Mouse (Mus musculus) limb, embryonic 14.5 days (tissue): ENCODE data around the gene Nfkbib. TPM values are rescaled to one million over a fixed set of nuclear protein-coding genes. Genes with fewer than 3 reads are reported as not detected.

Experiments
- ATAC-seq: fragments of 200-750 bp; cut with Nextera tagmentation; 2 replicates; pipeline ENCODE4 v1.8.0; 2017; ENCODE audit warnings: low read depth, moderate number of reproducible peaks, moderate TSS enrichment; ENCODE audit not compliant: low FRiP score
- DNase-seq: peaks from one replicate; pipeline ENCODE4 v3.0.0-alpha.2; 2015; ENCODE audit warnings: low spot score
- H3K27ac ChIP-seq: fragments of 300-500 bp; sonication (generic); replicated peaks from 2 replicates; pipeline ENCODE4 v1.5.1; 2014; ENCODE audit warnings: low read depth, mild to moderate bottlenecking, low read length, moderate library complexity, mixed read lengths
- H3K27me3 ChIP-seq: fragments of 300-500 bp; sonication (generic); 2 replicates; pipeline ENCODE4 v1.6.1; 2014; ENCODE audit warnings: low read length, mixed read lengths; ENCODE audit not compliant: control insufficient read depth, insufficient read depth
- H3K36me3 ChIP-seq: fragments of 300-500 bp; sonication (generic); 2 replicates; pipeline ENCODE4 v1.6.1; 2014; ENCODE audit warnings: mild to moderate bottlenecking, low read length, moderate library complexity, mixed read lengths; ENCODE audit not compliant: control insufficient read depth, insufficient read depth
- H3K4me1 ChIP-seq: fragments of 300-500 bp; sonication (generic); 2 replicates; pipeline ENCODE4 v1.6.1; 2014; ENCODE audit warnings: antibody characterized with exemption, low read length, mixed read lengths; ENCODE audit not compliant: control insufficient read depth, insufficient read depth
- H3K4me2 ChIP-seq: fragments of 300-500 bp; sonication (generic); replicated peaks from 2 replicates; pipeline ENCODE4 v1.6.1; 2014; ENCODE audit warnings: low read depth, mild to moderate bottlenecking, low read length, moderate library complexity; ENCODE audit not compliant: severe bottlenecking
- H3K4me3 ChIP-seq: fragments of 300-500 bp; sonication (generic); replicated peaks from 2 replicates; pipeline ENCODE4 v1.5.1; 2014; ENCODE audit warnings: low read length
- H3K9ac ChIP-seq: fragments of 300-500 bp; sonication (generic); 2 replicates; pipeline ENCODE4 v1.6.1; 2014; ENCODE audit warnings: mild to moderate bottlenecking, low read depth, low read length, moderate library complexity; ENCODE audit not compliant: severe bottlenecking
- H3K9me3 ChIP-seq: fragments of 300-500 bp; sonication (generic); 2 replicates; pipeline ENCODE4 v1.6.1; 2016; ENCODE audit warnings: low read length; ENCODE audit not compliant: control insufficient read depth
- POLR2A ChIP-seq: fragments of 200-500 bp; IDR thresholded peaks from 2 replicates; pipeline ENCODE4 v1.8.0; 2012; ENCODE audit warnings: inconsistent platforms, mild to moderate bottlenecking, moderate library complexity, borderline replicate concordance; ENCODE audit not compliant: insufficient read depth, insufficient read length; ENCODE audit errors: extremely low read depth
- WGBS: fragments of 180-500 bp; shearing (Covaris S2); extraction: QIAGEN DNeasy Blood & Tissue Kit; methylation state at CpG from one replicate; pipeline ENCODE4 v1.1.7; 2014; 5-methylcytosine and 5-hydroxymethylcytosine counted together
- polyA plus RNA-seq, 2 experiments: library from polyadenylated mRNA; depleted of rRNA in 1 of 2; stranded (reverse) in 1 of 2; unstranded in 1 of 2; fragments of >200 nt; fragmentation: Nextera tagmentation in 1 of 2; extraction: Ambion mirVana in 1 of 2; gene quantifications; 2 replicates each; pipeline versions ENCODE4 v1.2.1 to v1.2.3; 2012 to 2014

The Nfkbib gene
- polyA plus RNA-seq, 2 experiments: 27.4 to 41.9 TPM

DNA sequence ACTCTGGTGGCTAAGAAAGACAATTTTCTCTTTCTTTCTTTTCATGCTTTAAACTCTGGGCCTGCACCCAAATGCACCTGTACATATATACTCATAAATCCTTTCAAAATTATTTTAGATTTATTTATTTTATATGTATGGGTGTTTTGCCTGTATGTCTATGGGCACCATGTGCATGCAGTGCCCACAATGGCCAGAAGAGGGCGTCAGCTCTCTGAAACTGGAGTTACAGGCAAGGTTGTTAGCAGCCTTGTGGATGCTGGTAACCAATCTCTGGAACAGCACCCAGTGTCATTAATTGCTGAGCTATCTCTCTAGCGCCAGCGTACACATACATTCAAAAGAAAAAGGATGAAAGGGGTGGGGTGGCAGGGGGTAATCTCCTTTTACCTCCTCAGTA, 56.4 kb downstream of the Nfkbib start:
- DNase-seq: no peak
- no peaks in the 10 kb centered on the region for H3K4me1 ChIP-seq
- no peak overlapping the region for H3K4me3 ChIP-seq
- no peaks in the 10 kb centered on the region for H3K36me3 ChIP-seq
- H3K27ac ChIP-seq: no peak overlapping the region
- H3K9me3 ChIP-seq: no peaks in the 10 kb centered on the region
- H3K4me2 ChIP-seq: no peak overlapping the region
- no peak overlapping the region for H3K9ac ChIP-seq
- H3K27me3 ChIP-seq: no peaks in the 10 kb centered on the region
- WGBS: 69% methylated on average over 3 of the region's 3 CpGs
- ATAC-seq: no peak
- TF ChIP-seq POLR2A: no peak

- H3K9me3 ChIP-seq: no peaks in the 10 kb centered on the region
- no peak for TF ChIP-seq POLR2A
- H3K27ac ChIP-seq: no peak overlapping the region
- no peaks in the 10 kb centered on the region for H3K27me3 ChIP-seq
- H3K4me1 ChIP-seq: no peaks in the 10 kb centered on the region
- no peak overlapping the region for H3K4me2 ChIP-seq
- H3K4me3 ChIP-seq: no peak overlapping the region
- H3K9ac ChIP-seq: no peak overlapping the region
- no peak for ATAC-seq
- no peak for DNase-seq
- no peaks in the 10 kb centered on the region for H3K36me3 ChIP-seq
These were observed 57.9 kb downstream of the Nfkbib start for GRCm38 (mm10) chr7:28709454-28709853.

Other genes starting within 250 kb of the Nfkbib start
- not detected in 2 replicates for gene Ifnl3, start 244.7 kb downstream of the Nfkbib start, polyA plus RNA-seq (2012; rRNA removed)
- gene Ifnl3, start 244.7 kb downstream of the Nfkbib start, polyA plus RNA-seq (2014; fragmentation: Nextera tagmentation; extraction: Ambion mirVana): not detected in 2 replicates
- gene Sycn, start 226.6 kb downstream of the Nfkbib start, polyA plus RNA-seq (2012; rRNA removed): 0.14 and 0.85 TPM in 2 replicates
- not detected in 2 replicates for gene Sycn, start 226.6 kb downstream of the Nfkbib start, polyA plus RNA-seq (2014; fragmentation: Nextera tagmentation; extraction: Ambion mirVana)
- gene Nccrp1, start 220.3 kb downstream of the Nfkbib start, polyA plus RNA-seq (2012; rRNA removed): not detected in 2 replicates
- gene Nccrp1, start 220.3 kb downstream of the Nfkbib start, polyA plus RNA-seq (2014; fragmentation: Nextera tagmentation; extraction: Ambion mirVana): not detected in 2 replicates
- 82.0 and 129 TPM in 2 replicates for gene Samd4b, start 169.4 kb downstream of the Nfkbib start, polyA plus RNA-seq (2012; rRNA removed)
- 33.0 and 35.1 TPM in 2 replicates for gene Samd4b, start 169.4 kb downstream of the Nfkbib start, polyA plus RNA-seq (2014; fragmentation: Nextera tagmentation; extraction: Ambion mirVana)
- gene Pak4, start 169.3 kb downstream of the Nfkbib start, polyA plus RNA-seq (2012; rRNA removed): 27.6 and 29.6 TPM in 2 replicates
- 21.3 and 26.3 TPM in 2 replicates for gene Pak4, start 169.3 kb downstream of the Nfkbib start, polyA plus RNA-seq (2014; fragmentation: Nextera tagmentation; extraction: Ambion mirVana)
- 0.08 and 0.54 TPM in 2 replicates for gene Acp7, start 136.2 kb downstream of the Nfkbib start, polyA plus RNA-seq (2012; rRNA removed)
- 0.10 TPM in 1 of 2 replicates, not detected in the other for gene Acp7, start 136.2 kb downstream of the Nfkbib start, polyA plus RNA-seq (2014; fragmentation: Nextera tagmentation; extraction: Ambion mirVana)
- gene Fbxo27, start 74.7 kb downstream of the Nfkbib start, polyA plus RNA-seq (2012; rRNA removed): 19.5 and 24.0 TPM in 2 replicates
- gene Fbxo27, start 74.7 kb downstream of the Nfkbib start, polyA plus RNA-seq (2014; fragmentation: Nextera tagmentation; extraction: Ambion mirVana): 7.4 and 9.0 TPM in 2 replicates
- 34.8 and 43.3 TPM in 2 replicates for gene Fbxo17, start 50.7 kb downstream of the Nfkbib start, polyA plus RNA-seq (2012; rRNA removed)
- gene Fbxo17, start 50.7 kb downstream of the Nfkbib start, polyA plus RNA-seq (2014; fragmentation: Nextera tagmentation; extraction: Ambion mirVana): 25.6 and 29.0 TPM in 2 replicates
- 82.6 and 92.6 TPM in 2 replicates for gene Mrps12, start 25.7 kb downstream of the Nfkbib start, polyA plus RNA-seq (2012; rRNA removed)
- gene Mrps12, start 25.7 kb downstream of the Nfkbib start, polyA plus RNA-seq (2014; fragmentation: Nextera tagmentation; extraction: Ambion mirVana): 134 and 135 TPM in 2 replicates
- gene Sars2, start 25.5 kb downstream of the Nfkbib start, polyA plus RNA-seq (2012; rRNA removed): 32.6 and 38.1 TPM in 2 replicates
- 22.0 and 22.3 TPM in 2 replicates for gene Sars2, start 25.5 kb downstream of the Nfkbib start, polyA plus RNA-seq (2014; fragmentation: Nextera tagmentation; extraction: Ambion mirVana)
- 0.06 and 0.24 TPM in 2 replicates for gene Ccer2, start 11.3 kb downstream of the Nfkbib start, polyA plus RNA-seq (2012; rRNA removed)
- 0.54 TPM in 1 of 2 replicates, not detected in the other for gene Ccer2, start 11.3 kb downstream of the Nfkbib start, polyA plus RNA-seq (2014; fragmentation: Nextera tagmentation; extraction: Ambion mirVana)
- 107 and 113 TPM in 2 replicates for gene Sirt2, start 777 bp downstream of the Nfkbib start, polyA plus RNA-seq (2012; rRNA removed)
- gene Sirt2, start 777 bp downstream of the Nfkbib start, polyA plus RNA-seq (2014; fragmentation: Nextera tagmentation; extraction: Ambion mirVana): 73.7 and 89.3 TPM in 2 replicates
- gene Rinl, start 21.5 kb upstream of the Nfkbib start, polyA plus RNA-seq (2012; rRNA removed): 2.3 and 2.5 TPM in 2 replicates
- 2.6 and 2.8 TPM in 2 replicates for gene Rinl, start 21.5 kb upstream of the Nfkbib start, polyA plus RNA-seq (2014; fragmentation: Nextera tagmentation; extraction: Ambion mirVana)
- 525 and 571 TPM in 2 replicates for gene Hnrnpl, start 41.0 kb upstream of the Nfkbib start, polyA plus RNA-seq (2012; rRNA removed)
- gene Hnrnpl, start 41.0 kb upstream of the Nfkbib start, polyA plus RNA-seq (2014; fragmentation: Nextera tagmentation; extraction: Ambion mirVana): 208 and 225 TPM in 2 replicates
- gene Ech1, start 57.7 kb upstream of the Nfkbib start, polyA plus RNA-seq (2012; rRNA removed): 165 and 172 TPM in 2 replicates
- 176 and 200 TPM in 2 replicates for gene Ech1, start 57.7 kb upstream of the Nfkbib start, polyA plus RNA-seq (2014; fragmentation: Nextera tagmentation; extraction: Ambion mirVana)
- 17.9 and 18.0 TPM in 2 replicates for gene Lgals4, start 66.3 kb upstream of the Nfkbib start, polyA plus RNA-seq (2012; rRNA removed)
- 5.9 and 7.0 TPM in 2 replicates for gene Lgals4, start 66.3 kb upstream of the Nfkbib start, polyA plus RNA-seq (2014; fragmentation: Nextera tagmentation; extraction: Ambion mirVana)
- 198 and 208 TPM in 2 replicates for gene Lgals7, start 96.3 kb upstream of the Nfkbib start, polyA plus RNA-seq (2012; rRNA removed)
- gene Lgals7, start 96.3 kb upstream of the Nfkbib start, polyA plus RNA-seq (2014; fragmentation: Nextera tagmentation; extraction: Ambion mirVana): 37.9 and 48.4 TPM in 2 replicates
- gene Capn12, start 113.9 kb upstream of the Nfkbib start, polyA plus RNA-seq (2012; rRNA removed): 0.19 and 0.25 TPM in 2 replicates
- gene Capn12, start 113.9 kb upstream of the Nfkbib start, polyA plus RNA-seq (2014; fragmentation: Nextera tagmentation; extraction: Ambion mirVana): 0.58 and 0.94 TPM in 2 replicates
- 268 and 299 TPM in 2 replicates for gene Actn4, start 194.8 kb upstream of the Nfkbib start, polyA plus RNA-seq (2012; rRNA removed)
- 295 and 304 TPM in 2 replicates for gene Actn4, start 194.8 kb upstream of the Nfkbib start, polyA plus RNA-seq (2014; fragmentation: Nextera tagmentation; extraction: Ambion mirVana)
- 473 and 518 TPM in 2 replicates for gene Eif3k, start 214.4 kb upstream of the Nfkbib start, polyA plus RNA-seq (2012; rRNA removed)
- gene Eif3k, start 214.4 kb upstream of the Nfkbib start, polyA plus RNA-seq (2014; fragmentation: Nextera tagmentation; extraction: Ambion mirVana): 450 TPM in 2 replicates
- gene Map4k1, start 214.5 kb upstream of the Nfkbib start, polyA plus RNA-seq (2012; rRNA removed): 9.3 and 9.5 TPM in 2 replicates
- 6.4 and 7.0 TPM in 2 replicates for gene Map4k1, start 214.5 kb upstream of the Nfkbib start, polyA plus RNA-seq (2014; fragmentation: Nextera tagmentation; extraction: Ambion mirVana)